Mouse (Mus musculus): ENCODE data around the gene Tshz2. TPM values are rescaled to one million over a fixed set of nuclear protein-coding genes. Genes with fewer than 3 reads are reported as not detected.

Tshz2 gene
- polyA plus RNA-seq, 1 experiment from 2014 or later, result 22.8 TPM

- peaks cover 23% of the 10 kb centered on the region for H3K4me1 ChIP-seq (ENCODE audit: control insufficient read depth, insufficient read depth, low read length)
- no peaks in the 10 kb centered on the region for H3K9me3 ChIP-seq (replicated peaks; ENCODE audit: control insufficient read depth, low read length, poor library complexity, severe bottlenecking)
- H3K27ac ChIP-seq (ENCODE audit: low read length), result no peak overlapping the region
- H3K36me3 ChIP-seq (ENCODE audit: control insufficient read depth, insufficient read depth, low read length), result no peaks in the 10 kb centered on the region
- no peak overlapping the region for H3K4me2 ChIP-seq (ENCODE audit: low read length)
- 60% methylated on average over 5 of the region's 5 CpGs for WGBS
- H3K27me3 ChIP-seq (ENCODE audit: control insufficient read depth, insufficient read depth, low read depth, low read length), result no peaks in the 10 kb centered on the region
- no peak overlapping the region for H3K4me3 ChIP-seq (ENCODE audit: low read depth, low read length)
- ATAC-seq, result no peak
- no peak overlapping the region for H3K9ac ChIP-seq (ENCODE audit: low read depth, low read length)
Observed at GRCm38 (mm10) chr2:169787381-169787780, 154.6 kb downstream of the Tshz2 start.

GRCm38 (mm10) chr2:169787906-169788305 lies 155.1 kb downstream of the Tshz2 start:
- H3K9me3 ChIP-seq (replicated peaks; ENCODE audit: control insufficient read depth, low read length, poor library complexity, severe bottlenecking), result no peaks in the 10 kb centered on the region
- H3K27me3 ChIP-seq (ENCODE audit: control insufficient read depth, insufficient read depth, low read depth, low read length), result no peaks in the 10 kb centered on the region
- 32% methylated on average over 11 of the region's 11 CpGs for WGBS
- no peak for ATAC-seq
- H3K4me3 ChIP-seq (ENCODE audit: low read depth, low read length), result no peak overlapping the region
- no peaks in the 10 kb centered on the region for H3K36me3 ChIP-seq (ENCODE audit: control insufficient read depth, insufficient read depth, low read length)
- no peak overlapping the region for H3K9ac ChIP-seq (ENCODE audit: low read depth, low read length)
- H3K4me2 ChIP-seq (ENCODE audit: low read length), result no peak overlapping the region
- H3K27ac ChIP-seq (ENCODE audit: low read length), result no peak overlapping the region
- peaks cover 26% of the 10 kb centered on the region for H3K4me1 ChIP-seq (ENCODE audit: control insufficient read depth, insufficient read depth, low read length)

- Histone ChIP-seq H3K4me1 (ENCODE audit: control insufficient read depth, insufficient read depth, low read length) (peaks cover 30% of the 10 kb centered on the region), H3K4me3 (ENCODE audit: low read depth, low read length) (peak overlapping the region; percentile 21), H3K27ac (ENCODE audit: low read length) (peak overlapping the region; percentile 18; the same call in 1 of the 2 replicates), H3K27me3 (ENCODE audit: control insufficient read depth, insufficient read depth, low read depth, low read length) (no peaks in the 10 kb centered on the region), H3K9me3 (replicated peaks; ENCODE audit: control insufficient read depth, low read length, poor library complexity, severe bottlenecking) (no peaks in the 10 kb centered on the region), H3K4me2 (ENCODE audit: low read length) (peak overlapping the region; percentile 52), H3K9ac (ENCODE audit: low read depth, low read length) (peak overlapping the region; percentile 21; the same call in 1 of the 2 replicates), H3K36me3 (ENCODE audit: control insufficient read depth, insufficient read depth, low read length) (no peaks in the 10 kb centered on the region)
- WGBS, result 5% methylated on average over 11 of the region's 12 CpGs
- peak; percentile 78; the same call in 1 of the 2 replicates for ATAC-seq
Observed at GRCm38 (mm10) chr2:169790439-169791131, 157.8 kb downstream of the Tshz2 start.

- 22% methylated on average over 3 of the region's 3 CpGs for WGBS
- peaks cover 25% of the 10 kb centered on the region for H3K4me1 ChIP-seq (ENCODE audit: control insufficient read depth, insufficient read depth, low read length)
- no peak overlapping the region for H3K4me2 ChIP-seq (ENCODE audit: low read length)
- H3K9ac ChIP-seq (ENCODE audit: low read depth, low read length), result no peak overlapping the region
- H3K4me3 ChIP-seq (ENCODE audit: low read depth, low read length), result no peak overlapping the region
- no peaks in the 10 kb centered on the region for H3K9me3 ChIP-seq (replicated peaks; ENCODE audit: control insufficient read depth, low read length, poor library complexity, severe bottlenecking)
- no peak overlapping the region for H3K27ac ChIP-seq (ENCODE audit: low read length)
- no peak for ATAC-seq
- H3K27me3 ChIP-seq (ENCODE audit: control insufficient read depth, insufficient read depth, low read depth, low read length), result no peaks in the 10 kb centered on the region
- no peaks in the 10 kb centered on the region for H3K36me3 ChIP-seq (ENCODE audit: control insufficient read depth, insufficient read depth, low read length)
Observed at GRCm38 (mm10) chr2:169792706-169793105, 159.9 kb downstream of the Tshz2 start.

- no peaks in the 10 kb centered on the region for H3K9me3 ChIP-seq (replicated peaks; ENCODE audit: control insufficient read depth, low read length, poor library complexity, severe bottlenecking)
- no peaks in the 10 kb centered on the region for H3K36me3 ChIP-seq (ENCODE audit: control insufficient read depth, insufficient read depth, low read length)
- H3K27me3 ChIP-seq (ENCODE audit: control insufficient read depth, insufficient read depth, low read depth, low read length), result no peaks in the 10 kb centered on the region
- H3K27ac ChIP-seq (ENCODE audit: low read length), result no peak overlapping the region
- no peak for ATAC-seq
- no peak overlapping the region for H3K4me2 ChIP-seq (ENCODE audit: low read length)
- 92% methylated on average over 6 of the region's 6 CpGs for WGBS
- no peak overlapping the region for H3K9ac ChIP-seq (ENCODE audit: low read depth, low read length)
- H3K4me1 ChIP-seq (ENCODE audit: control insufficient read depth, insufficient read depth, low read length), result no peaks in the 10 kb centered on the region
- H3K4me3 ChIP-seq (ENCODE audit: low read depth, low read length), result no peak overlapping the region
Observed at GRCm38 (mm10) chr2:169802241-169802640, 169.4 kb downstream of the Tshz2 start.

- Histone ChIP-seq H3K9me3 (replicated peaks; ENCODE audit: control insufficient read depth, low read length, poor library complexity, severe bottlenecking) (no peaks in the 10 kb centered on the region), H3K4me3 (ENCODE audit: low read depth, low read length) (no peak overlapping the region), H3K4me2 (ENCODE audit: low read length) (no peak overlapping the region), H3K27ac (ENCODE audit: low read length) (no peak overlapping the region), H3K9ac (ENCODE audit: low read depth, low read length) (no peak overlapping the region), H3K27me3 (ENCODE audit: control insufficient read depth, insufficient read depth, low read depth, low read length) (no peaks in the 10 kb centered on the region), H3K4me1 (ENCODE audit: control insufficient read depth, insufficient read depth, low read length) (no peaks in the 10 kb centered on the region), H3K36me3 (ENCODE audit: control insufficient read depth, insufficient read depth, low read length) (no peaks in the 10 kb centered on the region)
- 79% methylated on average over 5 of the region's 5 CpGs for WGBS
- ATAC-seq, result no peak
Observed at GRCm38 (mm10) chr2:169804380-169804779, 171.6 kb downstream of the Tshz2 start.

GRCm38 (mm10) chr2:169805545-169805944 lies 172.7 kb downstream of the Tshz2 start:
- Histone ChIP-seq H3K9ac (ENCODE audit: low read depth, low read length) (no peak overlapping the region), H3K36me3 (ENCODE audit: control insufficient read depth, insufficient read depth, low read length) (no peaks in the 10 kb centered on the region), H3K27ac (ENCODE audit: low read length) (no peak overlapping the region), H3K27me3 (ENCODE audit: control insufficient read depth, insufficient read depth, low read depth, low read length) (no peaks in the 10 kb centered on the region), H3K9me3 (replicated peaks; ENCODE audit: control insufficient read depth, low read length, poor library complexity, severe bottlenecking) (no peaks in the 10 kb centered on the region), H3K4me1 (ENCODE audit: control insufficient read depth, insufficient read depth, low read length) (no peaks in the 10 kb centered on the region), H3K4me2 (ENCODE audit: low read length) (no peak overlapping the region), H3K4me3 (ENCODE audit: low read depth, low read length) (no peak overlapping the region)
- ATAC-seq, result no peak
- WGBS, result 87% methylated on average over 12 of the region's 12 CpGs

GRCm38 (mm10) chr2:169811589-169811988 lies 178.8 kb downstream of the Tshz2 start:
- 72% methylated on average over 5 of the region's 5 CpGs for WGBS
- Histone ChIP-seq H3K9me3 (replicated peaks; ENCODE audit: control insufficient read depth, low read length, poor library complexity, severe bottlenecking) (no peaks in the 10 kb centered on the region), H3K4me3 (ENCODE audit: low read depth, low read length) (no peak overlapping the region), H3K4me1 (ENCODE audit: control insufficient read depth, insufficient read depth, low read length) (peaks cover 13% of the 10 kb centered on the region), H3K27ac (ENCODE audit: low read length) (no peak overlapping the region), H3K27me3 (ENCODE audit: control insufficient read depth, insufficient read depth, low read depth, low read length) (no peaks in the 10 kb centered on the region), H3K4me2 (ENCODE audit: low read length) (no peak overlapping the region), H3K9ac (ENCODE audit: low read depth, low read length) (no peak overlapping the region), H3K36me3 (ENCODE audit: control insufficient read depth, insufficient read depth, low read length) (no peaks in the 10 kb centered on the region)
- ATAC-seq, result no peak

GRCm38 (mm10) chr2:169812055-169812454 lies 179.2 kb downstream of the Tshz2 start:
- no peak overlapping the region for H3K4me3 ChIP-seq (ENCODE audit: low read depth, low read length)
- no peak overlapping the region for H3K4me2 ChIP-seq (ENCODE audit: low read length)
- H3K9me3 ChIP-seq (replicated peaks; ENCODE audit: control insufficient read depth, low read length, poor library complexity, severe bottlenecking), result no peaks in the 10 kb centered on the region
- H3K4me1 ChIP-seq (ENCODE audit: control insufficient read depth, insufficient read depth, low read length), result peaks cover 13% of the 10 kb centered on the region
- H3K27me3 ChIP-seq (ENCODE audit: control insufficient read depth, insufficient read depth, low read depth, low read length), result no peaks in the 10 kb centered on the region
- no peaks in the 10 kb centered on the region for H3K36me3 ChIP-seq (ENCODE audit: control insufficient read depth, insufficient read depth, low read length)
- ATAC-seq, result no peak
- H3K27ac ChIP-seq (ENCODE audit: low read length), result no peak overlapping the region
- H3K9ac ChIP-seq (ENCODE audit: low read depth, low read length), result no peak overlapping the region
- WGBS, result 78% methylated on average over 8 of the region's 8 CpGs
